Mouse (Mus musculus) lung, adult 2 months (tissue): Measurements from ENCODE around the gene Ctbp2. TPM values are rescaled to one million over a fixed set of nuclear protein-coding genes. Genes with fewer than 3 reads are reported as not detected.

ENCODE experiments used
- DNase-seq: peaks from one replicate; pipeline ENCODE4 v3.0.0; 2022
- H3K4me1 ChIP-seq: fragments of 200-500 bp; 2 replicates; pipeline ENCODE4 v1.6.1; 2011; ENCODE audit warnings: low read length; ENCODE audit not compliant: control insufficient read depth, insufficient read depth
- H3K4me3 ChIP-seq: fragments of 200-500 bp; replicated peaks from 2 replicates; pipeline ENCODE3; 2011; ENCODE audit warnings: low read depth, mild to moderate bottlenecking, control low read depth, low read length; ENCODE audit errors: extremely low read depth
- CTCF ChIP-seq: fragments of 200-500 bp; IDR thresholded peaks from 2 replicates; pipeline ENCODE4 v1.5.1; 2011; ENCODE audit warnings: mild to moderate bottlenecking, low read length, control low read depth; ENCODE audit not compliant: insufficient read depth
- POLR2A ChIP-seq: fragments of 200-500 bp; IDR thresholded peaks from 2 replicates; pipeline ENCODE4 v1.6.1; 2011; ENCODE audit warnings: low read depth, mild to moderate bottlenecking, control low read depth, low read length, borderline replicate concordance; ENCODE audit errors: extremely low read depth
- WGBS: fragments of 180-500 bp; shearing (Covaris S2); methylation state at CpG from one replicate; pipeline ENCODE4 v1.1.7; 2018; 5-methylcytosine and 5-hydroxymethylcytosine counted together
- polyA plus RNA-seq: library from polyadenylated mRNA; depleted of rRNA; stranded (reverse); fragments of >200 nt; gene quantifications from 2 replicates; pipeline ENCODE4 v1.2.3, GENCODE M21; 2012

Gene Ctbp2
- polyA plus RNA-seq, 1 experiment: 65.8 TPM

- no peak for DNase-seq
These were observed 108.6 kb downstream of the Ctbp2 start for GRCm38 (mm10) chr7:133015416-133016070.

GRCm38 (mm10) chr7:133014631-133015030 is 109.5 kb downstream of the Ctbp2 start:
- DNase-seq: no peak
- TF ChIP-seq CTCF (no peak), POLR2A (no peak)
- no peak overlapping the region for H3K4me3 ChIP-seq
- H3K4me1 ChIP-seq: peaks cover 13% of the 10 kb centered on the region
- 93% methylated on average over 14 of the region's 14 CpGs for WGBS

More at GRCm38 (mm10) chr7:133015416-133016070, 108.6 kb downstream of the Ctbp2 start:
- H3K4me3 ChIP-seq: no peak overlapping the region
- WGBS: 66% methylated on average over 7 of the region's 7 CpGs
- H3K4me1 ChIP-seq: peaks cover 21% of the 10 kb centered on the region
- no peak for TF ChIP-seq CTCF

GRCm38 (mm10) chr7:133013923-133014322 is 110.2 kb downstream of the Ctbp2 start:
- Histone ChIP-seq H3K4me3 (no peak overlapping the region), H3K4me1 (peaks cover 13% of the 10 kb centered on the region)
- TF ChIP-seq POLR2A: no peak
- no peak for TF ChIP-seq CTCF
- WGBS: 95% methylated on average over 10 of the region's 10 CpGs
- no peak for DNase-seq

- TF ChIP-seq POLR2A (no peak), CTCF (no peak)
- peaks cover 19% of the 10 kb centered on the region for H3K4me1 ChIP-seq
- no peak for DNase-seq
- no peak overlapping the region for H3K4me3 ChIP-seq
- WGBS: 37% methylated on average over 14 of the region's 14 CpGs
These were observed 111.4 kb downstream of the Ctbp2 start for GRCm38 (mm10) chr7:133012637-133013366.

GRCm38 (mm10) chr7:133011611-133012010 is 112.5 kb downstream of the Ctbp2 start:
- 32% methylated on average over 4 of the region's 4 CpGs for WGBS
- no peak for DNase-seq

GRCm38 (mm10) chr7:133011191-133011590 is 113.0 kb downstream of the Ctbp2 start:
- H3K4me1 ChIP-seq: peaks cover 30% of the 10 kb centered on the region
- TF ChIP-seq CTCF: no peak
- TF ChIP-seq POLR2A: no peak
- 22% methylated on average over 5 of the region's 5 CpGs for WGBS
- H3K4me3 ChIP-seq: no peak overlapping the region
- DNase-seq: peak; percentile 27

More at GRCm38 (mm10) chr7:133011611-133012010, 112.5 kb downstream of the Ctbp2 start:
- TF ChIP-seq POLR2A (no peak), CTCF (no peak)
- H3K4me3 ChIP-seq: no peak overlapping the region
- peaks cover 30% of the 10 kb centered on the region for H3K4me1 ChIP-seq

- TF ChIP-seq POLR2A (no peak), CTCF (no peak)
- Histone ChIP-seq H3K4me3 (no peak overlapping the region), H3K4me1 (peaks cover 30% of the 10 kb centered on the region)
- no peak for DNase-seq
- WGBS: 74% methylated on average over 3 of the region's 3 CpGs
These were observed 113.7 kb downstream of the Ctbp2 start for GRCm38 (mm10) chr7:133010477-133010876.

GRCm38 (mm10) chr7:133009676-133010075 is 114.5 kb downstream of the Ctbp2 start:
- TF ChIP-seq POLR2A (no peak), CTCF (no peak)
- Histone ChIP-seq H3K4me3 (no peak overlapping the region), H3K4me1 (peaks cover 30% of the 10 kb centered on the region)
- DNase-seq: no peak
- 80% methylated on average over 8 of the region's 8 CpGs for WGBS

GRCm38 (mm10) chr7:133008663-133009062 is 115.5 kb downstream of the Ctbp2 start:
- 91% methylated on average over 4 of the region's 4 CpGs for WGBS
- Histone ChIP-seq H3K4me3 (no peak overlapping the region), H3K4me1 (peaks cover 30% of the 10 kb centered on the region)
- no peak for DNase-seq
- no peak for TF ChIP-seq CTCF
- TF ChIP-seq POLR2A: no peak

- no peak for DNase-seq
- peaks cover 30% of the 10 kb centered on the region for H3K4me1 ChIP-seq
- WGBS: 40% methylated on average over 11 of the region's 11 CpGs
- no peak overlapping the region for H3K4me3 ChIP-seq
- TF ChIP-seq POLR2A (no peak), CTCF (no peak)
These were observed 116.8 kb downstream of the Ctbp2 start for GRCm38 (mm10) chr7:133007343-133007742.

GRCm38 (mm10) chr7:133005772-133006171 is 118.4 kb downstream of the Ctbp2 start:
- Histone ChIP-seq H3K4me3 (no peak overlapping the region), H3K4me1 (peaks cover 22% of the 10 kb centered on the region)
- DNase-seq: no peak
- TF ChIP-seq CTCF (no peak), POLR2A (no peak)
- 70% methylated on average over 7 of the region's 7 CpGs for WGBS
